In the genomic region with DNA sequence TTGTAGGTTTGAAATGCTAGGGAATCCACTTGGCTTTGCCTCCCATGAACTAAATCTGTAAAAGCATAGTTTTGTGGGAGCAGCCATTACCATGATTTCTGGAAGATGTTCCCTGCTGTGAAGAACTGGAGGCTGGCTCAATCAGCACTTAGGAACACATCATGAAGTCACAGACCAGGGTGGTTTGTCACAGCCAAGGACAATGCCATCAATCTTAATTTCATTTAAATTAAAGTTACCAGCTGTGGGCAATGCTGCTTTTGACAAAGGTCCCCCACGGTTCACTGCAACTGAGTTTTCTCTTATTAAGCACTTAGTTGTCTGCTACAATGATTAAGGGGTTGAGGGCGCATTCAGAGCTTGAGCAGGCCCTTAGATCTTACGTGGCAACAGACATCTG, we compare ENCODE assay signal across 19 mouse cellular contexts. TPM values are rescaled to one million over a fixed set of nuclear protein-coding genes. Genes with fewer than 3 reads are reported as not detected.
DNase-seq lines count a peak whose midpoint lies in the region; ATAC-seq and TF ChIP-seq lines count a peak whose summit lies in the region.
"Had no signal": no experiment of that assay in that cellular context is flagged by ENCODE, and none has a peak within 500 bp of the region (broad histone marks: within the 10 kb centered on the region; RNA-seq: fewer than 3 reads in every experiment).

No protein-coding gene starts in this region.

- H3K4me2 ChIP-seq in forebrain, embryonic 13.5 days: no peak overlapping the region
- no peak overlapping the region for H3K4me2 ChIP-seq in forebrain, postnatal 0 days (ENCODE audit: low read depth)
- no peak overlapping the region for H3K4me2 ChIP-seq in neural tube, embryonic 11.5 days (ENCODE audit: low read depth)
- H3K4me2 ChIP-seq: heart, embryonic 15.5 days; stomach, embryonic 15.5 days had no signal

- no peak overlapping the region for H3K9ac ChIP-seq in forebrain, embryonic 13.5 days
- H3K9ac ChIP-seq in forebrain, postnatal 0 days: no peak overlapping the region
- no peak overlapping the region for H3K9ac ChIP-seq in neural tube, embryonic 11.5 days (ENCODE audit: low read length)
- H3K9ac ChIP-seq: heart, embryonic 15.5 days; stomach, embryonic 15.5 days had no signal

- no peak for TF ChIP-seq POLR2A in thymus, adult 2 months (IDR thresholded peaks at IDR 0.05; ENCODE audit: control insufficient read depth, extremely low read depth, insufficient read depth, low read length, poor library complexity)

- H3K9me3 ChIP-seq in forebrain, embryonic 13.5 days (replicated peaks): no peaks in the 10 kb centered on the region
- H3K9me3 ChIP-seq in forebrain, postnatal 0 days (ENCODE audit: low read length): no peaks in the 10 kb centered on the region
- H3K9me3 ChIP-seq in neural tube, embryonic 11.5 days (ENCODE audit: control insufficient read depth, low read length): no peaks in the 10 kb centered on the region
- H3K9me3 ChIP-seq: heart, embryonic 15.5 days; stomach, embryonic 15.5 days had no signal

- H3K4me1 ChIP-seq in forebrain, embryonic 13.5 days: no peaks in the 10 kb centered on the region
- no peaks in the 10 kb centered on the region for H3K4me1 ChIP-seq in forebrain, postnatal 0 days (ENCODE audit: insufficient read depth)
- H3K4me1 ChIP-seq in neural tube, embryonic 11.5 days (ENCODE audit: control insufficient read depth, insufficient read depth, low read length): peaks cover 3% of the 10 kb centered on the region; the same call in 1 of the 2 replicates
- H3K4me1 ChIP-seq in thymus, adult 2 months (replicated peaks; ENCODE audit: control insufficient read depth, insufficient read depth, low read length): no peaks in the 10 kb centered on the region
- H3K4me1 ChIP-seq: heart, embryonic 15.5 days; stomach, embryonic 15.5 days had no signal

- ATAC-seq in forebrain, embryonic 13.5 days: peak; percentile 53; the same call in 1 of the 2 replicates
- ATAC-seq in forebrain, postnatal 0 days: no peak
- ATAC-seq in neural tube, embryonic 11.5 days (ENCODE audit: insufficient read depth, low FRiP score, low TSS enrichment): peak; percentile 60
- ATAC-seq: CD4-positive, CD25-positive, alpha-beta regulatory T cell, adult 4 months; midbrain, embryonic 16.5 days had no signal

- no peak for DNase-seq in forebrain, postnatal 0 days
- DNase-seq in neural tube, embryonic 11.5 days (ENCODE audit: low spot score): peak; percentile 49
- DNase-seq in neural tube, embryonic 10.5 days (ENCODE audit: extremely low spot score, low spot score): no peak
- DNase-seq in embryo, embryonic 11.5 days (ENCODE audit: low read depth, low spot score): peak; percentile 17
- no peak for DNase-seq in thymus, adult 2 months
- DNase-seq in layer of hippocampus, postnatal 36 days: no peak
- DNase-seq: adrenal gland, postnatal 25 days; cerebellum, adult 11 months; cerebellum, adult 9-11 months; heart, postnatal 4 days; kidney, postnatal 25 days; lung, postnatal 4 days; thymus, postnatal 4 days had no signal

- H3K4me3 ChIP-seq in forebrain, embryonic 13.5 days: no peak overlapping the region
- no peak overlapping the region for H3K4me3 ChIP-seq in forebrain, postnatal 0 days (ENCODE audit: low read depth, low read length)
- no peak overlapping the region for H3K4me3 ChIP-seq in neural tube, embryonic 11.5 days (ENCODE audit: low read depth, low read length)
- no peak overlapping the region for H3K4me3 ChIP-seq in thymus, adult 2 months (ENCODE audit: control insufficient read depth, insufficient read depth, low read length)
- H3K4me3 ChIP-seq: heart, embryonic 15.5 days; layer of hippocampus, adult 2 months; stomach, embryonic 15.5 days had no signal

- no peaks in the 10 kb centered on the region for H3K36me3 ChIP-seq in forebrain, embryonic 13.5 days (ENCODE audit: poor library complexity, severe bottlenecking)
- no peaks in the 10 kb centered on the region for H3K36me3 ChIP-seq in forebrain, postnatal 0 days (ENCODE audit: insufficient read depth)
- H3K36me3 ChIP-seq in neural tube, embryonic 11.5 days (ENCODE audit: control insufficient read depth, insufficient read depth, low read length): no peaks in the 10 kb centered on the region
- H3K36me3 ChIP-seq in thymus, adult 2 months (ENCODE audit: control insufficient read depth, insufficient read depth, low read length): no peaks in the 10 kb centered on the region
- H3K36me3 ChIP-seq: heart, embryonic 15.5 days; stomach, embryonic 15.5 days had no signal

- TF ChIP-seq CTCF in forebrain, postnatal 0 days (IDR thresholded peaks at IDR 0.05; ENCODE audit: low read depth): no peak
- no peak for TF ChIP-seq CTCF in thymus, adult 2 months (IDR thresholded peaks at IDR 0.05; ENCODE audit: borderline replicate concordance, control insufficient read depth, extremely low read depth, insufficient read depth, low read length, poor library complexity)

- no peak overlapping the region for H3K27ac ChIP-seq in forebrain, embryonic 13.5 days
- no peak overlapping the region for H3K27ac ChIP-seq in forebrain, postnatal 0 days (ENCODE audit: low read depth, low read length)
- H3K27ac ChIP-seq in neural tube, embryonic 11.5 days (ENCODE audit: low read depth, low read length): no peak overlapping the region
- H3K27ac ChIP-seq in thymus, adult 2 months (ENCODE audit: control insufficient read depth, insufficient read depth, low read length): no peak overlapping the region
- H3K27ac ChIP-seq: heart, embryonic 15.5 days; layer of hippocampus, adult 2 months; stomach, embryonic 15.5 days had no signal

- no peaks in the 10 kb centered on the region for H3K27me3 ChIP-seq in forebrain, embryonic 13.5 days
- H3K27me3 ChIP-seq in forebrain, postnatal 0 days (ENCODE audit: insufficient read depth, low read length): no peaks in the 10 kb centered on the region
- no peaks in the 10 kb centered on the region for H3K27me3 ChIP-seq in neural tube, embryonic 11.5 days (ENCODE audit: control insufficient read depth, insufficient read depth, low read length)
- H3K27me3 ChIP-seq in thymus, adult 2 months (ENCODE audit: control insufficient read depth, insufficient read depth, low read length): no peaks in the 10 kb centered on the region
- H3K27me3 ChIP-seq: heart, embryonic 15.5 days; stomach, embryonic 15.5 days had no signal

- WGBS in forebrain, embryonic 13.5 days: 37% methylated on average over 3 of the region's 3 CpGs
- WGBS in forebrain, postnatal 0 days: 38% methylated on average over 3 of the region's 3 CpGs
- 6% methylated on average over 3 of the region's 3 CpGs for WGBS in neural tube, embryonic 11.5 days
- WGBS in thymus, adult 2 months: 86% methylated on average over 3 of the region's 3 CpGs

RNA-seq across cellular contexts. Expression of a gene that starts 48.1 kb away (rescaled TPM):
- polyA plus RNA-seq in forebrain, embryonic 13.5 days (2015; fragmentation: Nextera tagmentation; extraction: Ambion mirVana): 2.1 and 2.5 TPM in 2 replicates
- total RNA-seq in forebrain, postnatal 0 days (2014; rRNA removed): 0.85 and 2.1 TPM in 2 replicates
- polyA plus RNA-seq in forebrain, postnatal 0 days (2015; fragmentation: Nextera tagmentation; extraction: Ambion mirVana): 0.75 and 1.3 TPM in 2 replicates
- 3.0 and 3.9 TPM in 2 replicates for polyA plus RNA-seq in neural tube, embryonic 11.5 days (2014; fragmentation: Nextera tagmentation; extraction: Ambion mirVana)
- polyA plus RNA-seq in thymus, adult 2 months (2012; rRNA removed): 1.5 and 2.6 TPM in 2 replicates
- total RNA-seq in layer of hippocampus, postnatal 36 days (2021): 1 to 10 TPM; 4.7 to 5.8 TPM

Comparison
In these comparisons a context has a peak if more than half of its experiments do, and no peak if none do; other contexts are left out.
1. DNase-seq: peak in neural tube, embryonic 11.5 days (single experiment) and embryo, embryonic 11.5 days (single experiment); none in forebrain, postnatal 0 days (single experiment), neural tube, embryonic 10.5 days (single experiment), thymus, adult 2 months (single experiment) and layer of hippocampus, postnatal 36 days (0 of 2).